Mouse (Mus musculus) cerebellum, adult 2 months (tissue): ENCODE results near the gene Tbk1. TPM values are rescaled to one million over a fixed set of nuclear protein-coding genes. Genes with fewer than 3 reads are reported as not detected.

Source experiments
- DNase-seq, 2 experiments: peaks; one replicate each; pipeline ENCODE4 v3.0.0; 2021
- H3K27ac ChIP-seq: fragments of 200-500 bp; 2 replicates; pipeline ENCODE4 v1.5.1; 2012; ENCODE audit warnings: low read length, control low read depth, inconsistent platforms; ENCODE audit not compliant: insufficient read depth
- H3K27me3 ChIP-seq: fragments of 200-500 bp; 2 replicates; pipeline ENCODE4 v1.6.1; 2012; ENCODE audit warnings: inconsistent platforms, mild to moderate bottlenecking, low read length, moderate library complexity; ENCODE audit not compliant: control insufficient read depth, insufficient read depth
- H3K4me1 ChIP-seq: fragments of 200-500 bp; 2 replicates; pipeline ENCODE4 v1.6.1; 2011; ENCODE audit warnings: low read length; ENCODE audit not compliant: control insufficient read depth, insufficient read depth
- H3K4me3 ChIP-seq: fragments of 200-500 bp; replicated peaks from 2 replicates; pipeline ENCODE3; 2011; ENCODE audit warnings: mild to moderate bottlenecking, low read depth, low read length, control low read depth; ENCODE audit not compliant: insufficient read depth
- CTCF ChIP-seq: fragments of 200-500 bp; IDR thresholded peaks from 2 replicates; pipeline ENCODE4 v1.5.1; 2011; ENCODE audit warnings: low read depth, mild to moderate bottlenecking, control low read depth, low read length, moderate library complexity, borderline replicate concordance; ENCODE audit not compliant: insufficient read depth
- POLR2A ChIP-seq: fragments of 200-500 bp; IDR thresholded peaks from 2 replicates; pipeline ENCODE4 v1.6.1; 2011; ENCODE audit warnings: low read length, control low read depth, borderline replicate concordance; ENCODE audit not compliant: insufficient read depth
- WGBS: fragments of 180-500 bp; shearing (Covaris S2); methylation state at CpG from one replicate; pipeline ENCODE4 v1.1.7; 2018; 5-methylcytosine and 5-hydroxymethylcytosine counted together
- polyA plus RNA-seq: library from polyadenylated mRNA; depleted of rRNA; stranded (reverse); fragments of >200 nt; gene quantifications from 2 replicates; pipeline ENCODE4 v1.2.3, GENCODE M21; 2012

Gene Tbk1
- polyA plus RNA-seq, 1 experiment: 42.1 TPM

DNA sequence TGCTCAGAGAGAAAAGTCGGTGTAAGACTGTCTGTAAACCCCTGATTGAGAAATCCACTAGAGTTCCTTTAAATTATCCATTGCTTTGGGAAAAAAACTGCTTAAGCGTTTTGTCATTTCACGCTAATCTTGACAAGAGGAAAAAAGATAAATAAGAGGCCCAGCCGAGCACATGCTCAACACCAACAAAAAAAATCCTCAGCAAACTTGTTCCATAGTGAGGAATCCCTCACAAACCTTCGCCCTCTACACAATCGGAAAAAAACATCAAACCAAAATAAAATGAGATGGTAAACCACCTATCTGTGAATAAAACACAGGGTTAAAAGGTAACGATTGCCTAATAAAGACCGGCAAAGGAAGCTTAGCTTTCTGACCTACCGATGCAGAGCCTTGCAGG, 38.4 kb upstream of the Tbk1 start:
- no peaks in the 10 kb centered on the region; the same call in 1 of the 2 replicates for H3K4me1 ChIP-seq
- no peak for TF ChIP-seq CTCF
- TF ChIP-seq POLR2A: no peak
- no peak overlapping the region for H3K27ac ChIP-seq
- no peak overlapping the region for H3K4me3 ChIP-seq
- no peaks in the 10 kb centered on the region for H3K27me3 ChIP-seq
- WGBS: 19% methylated on average over 9 of the region's 9 CpGs
- DNase-seq: no peak

- H3K4me3 ChIP-seq: no peak overlapping the region
- TF ChIP-seq POLR2A (no peak), CTCF (no peak)
These were observed 37.1 kb upstream of the Tbk1 start for GRCm38 (mm10) chr10:121623670-121624069.

GRCm38 (mm10) chr10:121622431-121622830, 35.8 kb upstream of the Tbk1 start:
- no peak for DNase-seq
- Histone ChIP-seq H3K4me1 (no peaks in the 10 kb centered on the region; the same call in 1 of the 2 replicates), H3K27ac (no peak overlapping the region), H3K27me3 (no peaks in the 10 kb centered on the region), H3K4me3 (no peak overlapping the region)
- TF ChIP-seq POLR2A (no peak), CTCF (no peak)
- WGBS: 87% methylated on average over 6 of the region's 6 CpGs

More at GRCm38 (mm10) chr10:121623670-121624069, 37.1 kb upstream of the Tbk1 start:
- no peak for DNase-seq
- 80% methylated on average over 7 of the region's 7 CpGs for WGBS
- no peaks in the 10 kb centered on the region; the same call in 1 of the 2 replicates for H3K4me1 ChIP-seq
- H3K27me3 ChIP-seq: no peaks in the 10 kb centered on the region
- no peak overlapping the region for H3K27ac ChIP-seq

DNA sequence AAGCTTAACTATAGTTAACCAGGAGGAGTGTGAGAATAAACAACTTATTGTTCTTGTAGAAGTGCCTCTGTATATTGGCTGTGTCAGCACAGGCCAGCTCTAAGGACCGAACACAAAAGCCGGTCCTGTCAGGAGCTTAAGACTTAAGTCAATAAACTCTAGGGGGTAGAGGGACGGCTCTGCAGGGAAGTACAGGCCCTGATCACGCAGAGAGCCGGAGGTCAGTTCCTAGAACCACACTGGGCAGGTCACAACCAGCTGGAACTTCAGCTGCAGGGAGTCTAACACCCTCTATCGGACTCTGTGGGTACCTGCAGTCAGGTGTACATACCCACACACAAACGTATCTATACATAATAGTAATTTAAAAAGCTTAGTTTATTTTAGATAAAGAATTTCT, 29.3 kb upstream of the Tbk1 start:
- Histone ChIP-seq H3K4me3 (no peak overlapping the region), H3K27ac (no peak overlapping the region), H3K27me3 (no peaks in the 10 kb centered on the region), H3K4me1 (no peaks in the 10 kb centered on the region)
- TF ChIP-seq CTCF: no peak
- TF ChIP-seq POLR2A: no peak
- 59% methylated on average over 7 of the region's 7 CpGs for WGBS
- no peak for DNase-seq

DNA sequence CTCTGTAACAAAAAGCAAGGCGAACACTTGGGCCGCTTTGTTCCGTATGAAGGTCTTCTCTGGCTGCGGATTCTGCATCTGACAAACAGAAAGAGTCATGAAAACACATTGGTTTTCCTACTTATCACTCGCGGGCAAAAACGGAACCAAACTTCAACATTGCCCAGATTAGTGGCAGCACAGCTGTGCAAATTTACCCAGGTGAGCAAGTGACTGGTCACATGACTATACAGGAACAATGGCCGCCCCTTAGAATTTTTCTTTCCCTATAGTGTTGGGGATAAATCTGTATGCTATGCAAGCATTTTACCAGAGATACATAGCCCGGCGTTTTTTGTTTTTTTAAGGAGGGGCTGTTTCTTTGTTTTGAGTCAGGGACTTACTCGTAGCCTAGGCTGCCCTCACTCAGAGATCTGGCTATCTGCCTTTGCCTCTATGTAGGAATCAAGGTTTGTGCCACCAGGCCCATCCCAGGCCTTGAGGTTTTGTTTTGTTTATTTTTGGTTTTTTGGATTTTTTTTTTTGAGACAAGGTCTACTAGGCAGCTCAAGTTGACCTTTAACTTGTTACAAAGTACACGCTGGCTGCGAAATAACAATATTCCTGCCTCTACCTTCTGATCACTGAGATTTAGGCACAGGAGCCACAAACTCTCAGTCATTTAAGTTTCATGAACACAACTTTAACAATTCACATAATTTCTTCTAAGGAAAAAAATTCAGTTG, 28.7 kb upstream of the Tbk1 start:
- Histone ChIP-seq H3K27ac (no peak overlapping the region), H3K4me3 (no peak overlapping the region), H3K4me1 (no peaks in the 10 kb centered on the region), H3K27me3 (no peaks in the 10 kb centered on the region)
- WGBS: 96% methylated on average over 13 of the region's 13 CpGs
- TF ChIP-seq POLR2A (no peak), CTCF (no peak)
- no peak for DNase-seq

- H3K4me3 ChIP-seq: no peak overlapping the region
- TF ChIP-seq POLR2A (no peak), CTCF (no peak)
- no peaks in the 10 kb centered on the region for H3K27me3 ChIP-seq
- 90% methylated on average over 13 of the region's 13 CpGs for WGBS
- DNase-seq: no peak
- no peak overlapping the region for H3K27ac ChIP-seq
- no peaks in the 10 kb centered on the region for H3K4me1 ChIP-seq
These were observed 27.0 kb upstream of the Tbk1 start for GRCm38 (mm10) chr10:121613570-121613969.

DNA sequence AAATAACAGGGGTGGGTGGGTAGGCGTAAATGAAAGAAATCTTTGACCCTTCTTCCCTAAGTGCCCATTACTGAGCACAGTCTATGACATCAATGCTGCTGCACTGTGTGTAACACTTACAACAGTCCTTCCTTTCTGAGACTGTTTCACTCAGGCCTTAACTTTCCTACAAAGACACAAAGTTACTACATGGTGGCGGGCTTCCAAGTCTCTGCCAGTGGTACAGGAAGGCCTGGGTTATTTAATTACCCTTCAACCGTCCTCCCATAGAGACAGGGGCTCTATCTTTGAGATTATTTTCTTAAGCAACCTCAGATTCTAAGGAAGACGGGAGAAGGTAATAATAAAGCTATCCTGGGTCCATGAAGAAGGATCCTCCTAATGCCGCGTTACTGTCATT, 25.9 kb upstream of the Tbk1 start:
- Histone ChIP-seq H3K27ac (no peak overlapping the region), H3K27me3 (no peaks in the 10 kb centered on the region), H3K4me3 (no peak overlapping the region), H3K4me1 (no peaks in the 10 kb centered on the region)
- TF ChIP-seq CTCF: no peak
- TF ChIP-seq POLR2A: no peak
- WGBS: 88% methylated on average over 6 of the region's 6 CpGs
- no peak for DNase-seq

- no peaks in the 10 kb centered on the region for H3K4me1 ChIP-seq
- no peak overlapping the region for H3K27ac ChIP-seq
- WGBS: 79% methylated on average over 10 of the region's 10 CpGs
- no peak overlapping the region for H3K4me3 ChIP-seq
- TF ChIP-seq CTCF (no peak), POLR2A (no peak)
- no peaks in the 10 kb centered on the region for H3K27me3 ChIP-seq
- DNase-seq: no peak
These were observed 25.0 kb upstream of the Tbk1 start for GRCm38 (mm10) chr10:121611587-121611986.

GRCm38 (mm10) chr10:121608177-121608576, 21.6 kb upstream of the Tbk1 start:
- WGBS: 84% methylated on average over 10 of the region's 10 CpGs
- no peaks in the 10 kb centered on the region for H3K27me3 ChIP-seq
- no peak for TF ChIP-seq CTCF
- TF ChIP-seq POLR2A: no peak
- no peaks in the 10 kb centered on the region for H3K4me1 ChIP-seq
- DNase-seq: no peak
- H3K27ac ChIP-seq: no peak overlapping the region
- H3K4me3 ChIP-seq: no peak overlapping the region
